Mouse (Mus musculus) A20 (cell line): ENCODE measurements around the gene Irf2bp2.

Experiments
- DNase-seq: peaks from one replicate; pipeline ENCODE4 v3.0.0-alpha.2; 2011; ENCODE audit warnings: low read depth, low spot score

Gene Irf2bp2

GRCm38 (mm10) chr8:126593889-126594480, at the start of gene Irf2bp2:
Gene Irf2bp2, minus strand, starts transcription at chr8:126593986.
- peak; percentile 98 for DNase-seq

- DNase-seq: peak; percentile 10
Measured at GRCm38 (mm10) chr8:126642665-126643064, 48.9 kb upstream of the Irf2bp2 start.

DNA sequence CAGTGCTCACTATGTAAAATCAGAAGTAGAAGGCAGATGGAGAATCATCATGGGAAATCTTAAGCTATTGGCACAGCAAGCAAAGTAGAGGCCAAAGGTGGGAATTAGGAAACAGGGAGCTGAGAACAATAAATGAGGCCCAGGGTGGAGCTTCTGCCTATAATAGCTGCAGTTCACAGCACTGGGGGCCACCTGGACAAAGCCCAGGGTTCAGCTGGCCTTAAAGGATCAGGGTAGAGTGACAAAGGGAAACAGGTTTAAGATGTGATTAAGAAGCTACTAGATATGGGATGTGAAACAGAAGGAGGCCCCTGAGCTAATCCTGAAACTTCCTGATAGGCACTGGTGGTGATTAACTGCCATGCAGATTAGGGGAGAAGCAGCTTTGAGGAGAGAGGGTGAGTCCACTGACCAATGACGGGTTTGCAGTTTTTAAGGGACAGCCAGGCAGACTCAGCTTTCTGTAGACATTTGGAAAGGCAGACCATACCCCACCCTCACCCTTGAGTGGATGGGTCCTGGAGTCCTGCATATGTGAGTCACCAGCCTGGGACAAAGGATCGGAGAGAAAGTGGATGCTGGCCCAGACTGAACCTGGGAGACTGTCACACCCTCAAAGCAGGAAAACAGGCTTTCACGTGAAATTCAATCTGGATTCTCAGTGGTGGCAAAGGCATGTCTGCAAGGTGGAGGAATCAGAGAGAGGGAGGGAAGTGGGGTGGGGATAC, 47.9 kb upstream of the Irf2bp2 start:
- DNase-seq: no peak

DNA sequence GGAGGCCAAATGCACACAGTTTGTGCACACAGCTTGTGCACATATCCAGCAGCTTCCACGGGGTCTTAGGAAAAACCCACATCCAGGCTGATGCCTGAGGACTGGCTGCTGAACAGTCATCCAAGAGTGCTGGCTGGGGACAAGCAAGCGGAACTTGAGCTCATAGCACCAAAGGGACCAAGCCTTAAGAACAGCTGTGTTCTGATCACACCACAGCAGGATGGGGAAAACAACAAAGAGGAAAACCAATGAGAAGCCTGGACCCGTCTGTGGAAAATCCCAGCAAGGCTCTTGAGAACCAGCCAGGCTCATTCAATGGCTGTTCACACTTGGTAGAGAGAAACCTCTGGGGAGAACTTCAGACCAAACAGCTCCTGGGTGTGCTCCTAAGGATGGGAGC, 45.4 kb upstream of the Irf2bp2 start:
- DNase-seq: no peak

- DNase-seq: no peak
Measured at GRCm38 (mm10) chr8:126638027-126638426, 44.2 kb upstream of the Irf2bp2 start.

DNA sequence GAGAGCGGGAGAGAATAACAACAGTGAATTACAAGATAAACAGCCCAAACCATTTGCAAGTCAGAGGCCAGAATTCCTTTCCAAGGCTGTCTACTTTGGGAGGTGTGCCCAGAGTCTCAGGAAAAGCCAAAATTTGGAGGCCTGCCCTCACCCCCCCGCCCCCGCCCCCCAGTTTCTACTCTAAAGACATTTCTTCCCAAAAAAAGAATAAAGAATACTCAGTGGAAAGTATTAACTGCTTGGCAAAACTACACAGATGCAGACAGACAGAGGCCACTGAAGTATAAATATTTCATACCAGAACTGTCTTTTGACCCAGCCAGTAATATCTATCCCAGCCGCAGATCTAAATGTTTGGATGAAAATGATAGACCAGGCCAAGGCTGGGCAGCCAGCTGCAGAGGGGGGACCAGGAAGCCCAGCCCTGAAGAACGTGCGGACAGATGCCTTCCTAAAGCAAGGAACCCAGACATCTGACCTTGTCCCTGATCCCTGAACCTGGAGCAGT, 40.8 kb upstream of the Irf2bp2 start:
- DNase-seq: no peak

- DNase-seq: peak; percentile 9
Measured at GRCm38 (mm10) chr8:126628616-126629015, 34.8 kb upstream of the Irf2bp2 start.

- no peak for DNase-seq
Measured at GRCm38 (mm10) chr8:126626415-126626814, 32.6 kb upstream of the Irf2bp2 start.

- no peak for DNase-seq
Measured at GRCm38 (mm10) chr8:126622111-126622795, 28.5 kb upstream of the Irf2bp2 start.

DNA sequence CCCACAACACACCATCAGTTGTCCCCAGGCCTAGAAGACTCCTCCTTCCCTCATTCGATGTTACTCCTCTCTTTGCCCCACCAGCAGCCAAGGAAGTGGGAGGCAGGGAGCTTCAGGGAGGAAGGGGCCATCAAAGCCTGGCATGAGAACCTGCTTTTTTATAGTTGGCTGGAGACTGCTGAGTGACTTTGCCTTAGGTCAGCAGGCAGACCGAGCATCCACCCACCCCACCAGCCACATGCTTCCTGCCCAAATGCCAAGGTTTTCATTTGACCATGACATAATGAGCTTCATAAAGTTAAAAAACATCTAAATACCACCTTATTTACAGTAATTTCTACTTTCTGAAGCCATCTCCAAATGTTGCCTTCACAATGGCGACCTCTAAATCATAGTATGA, 26.9 kb upstream of the Irf2bp2 start:
- no peak for DNase-seq

GRCm38 (mm10) chr8:126619487-126619886, 25.7 kb upstream of the Irf2bp2 start:
- no peak for DNase-seq

GRCm38 (mm10) chr8:126617665-126618064, 23.9 kb upstream of the Irf2bp2 start:
- DNase-seq: no peak

DNA sequence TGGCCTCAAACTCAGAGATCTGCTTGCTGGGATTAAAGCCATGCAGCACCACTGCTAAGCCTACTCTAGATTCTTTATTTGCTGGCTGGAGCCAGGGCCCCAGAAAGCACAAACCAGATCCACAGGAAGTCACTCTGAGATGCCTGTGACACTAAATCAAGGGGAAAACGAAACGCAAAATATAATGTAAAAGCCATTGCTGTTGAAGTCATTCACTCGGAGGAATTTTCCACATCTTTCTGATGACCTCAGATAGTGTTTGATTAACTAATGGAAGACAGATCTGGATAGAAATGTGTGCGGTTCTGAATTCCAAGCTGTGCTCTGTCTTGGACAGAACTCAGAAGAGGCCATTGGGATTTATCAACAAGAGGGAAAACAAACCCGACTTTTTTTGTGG, 22.9 kb upstream of the Irf2bp2 start:
- DNase-seq: no peak

- DNase-seq: no peak
Measured at GRCm38 (mm10) chr8:126615765-126616164, 22.0 kb upstream of the Irf2bp2 start.

DNA sequence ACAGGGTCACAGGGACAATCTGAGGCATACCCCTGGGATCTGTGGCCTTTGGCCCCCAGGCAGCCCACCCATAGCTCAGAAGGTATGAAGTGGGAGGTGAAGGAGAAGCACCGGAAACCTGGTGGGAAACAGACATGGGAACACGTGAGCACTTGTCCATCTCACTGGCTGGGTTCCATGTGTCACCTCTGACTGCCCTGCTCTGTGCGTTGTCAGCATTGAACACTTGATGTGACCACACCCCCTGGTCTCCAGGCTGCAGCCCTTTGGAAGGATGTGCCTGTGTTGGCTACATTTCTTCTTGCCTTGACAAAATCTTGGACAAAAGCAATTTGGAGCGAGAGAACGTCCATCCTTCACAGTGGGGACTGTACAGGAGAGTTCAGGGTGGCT, 20.9 kb upstream of the Irf2bp2 start:
- no peak for DNase-seq

GRCm38 (mm10) chr8:126614062-126614739, 20.4 kb upstream of the Irf2bp2 start:
- DNase-seq: no peak

DNA sequence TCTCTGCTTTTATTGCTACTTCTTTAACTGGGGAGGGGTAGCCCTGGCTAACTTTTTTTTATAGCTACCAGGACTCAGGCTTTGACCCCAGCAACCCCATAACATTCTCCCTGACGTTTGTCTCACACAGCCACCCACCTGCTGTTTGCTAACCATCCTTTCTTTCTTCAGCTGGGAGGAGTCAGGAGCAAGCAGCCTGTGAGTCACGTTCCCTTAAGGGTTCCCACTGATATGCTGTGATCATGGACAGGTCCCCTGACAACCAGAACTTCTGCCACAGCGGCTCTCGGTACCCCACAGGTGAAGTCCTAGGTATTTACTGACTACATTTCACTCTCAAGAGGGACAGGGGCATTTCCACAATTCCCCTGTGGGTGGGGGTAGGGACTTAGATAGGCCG, 19.4 kb upstream of the Irf2bp2 start:
- DNase-seq: no peak

DNA sequence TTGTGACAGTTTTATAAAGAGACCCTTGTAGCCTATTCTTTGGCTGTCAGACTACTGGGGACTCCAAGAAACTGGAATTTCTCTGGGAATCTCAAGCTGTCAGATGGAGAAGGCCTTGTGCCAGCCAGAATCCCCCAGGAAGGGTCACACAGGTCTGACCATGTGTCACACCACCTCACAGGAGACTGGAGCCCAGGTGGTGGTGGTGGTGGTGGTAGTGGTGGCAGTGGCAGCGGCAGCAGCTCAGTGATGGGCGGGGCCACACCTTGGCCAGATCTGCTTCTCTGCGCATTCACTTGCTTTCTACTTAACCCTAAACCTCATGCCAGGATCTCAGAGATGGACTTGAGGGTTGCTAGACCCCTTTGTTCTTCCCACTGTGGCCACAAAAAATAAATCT, 19.0 kb upstream of the Irf2bp2 start:
- no peak for DNase-seq

DNA sequence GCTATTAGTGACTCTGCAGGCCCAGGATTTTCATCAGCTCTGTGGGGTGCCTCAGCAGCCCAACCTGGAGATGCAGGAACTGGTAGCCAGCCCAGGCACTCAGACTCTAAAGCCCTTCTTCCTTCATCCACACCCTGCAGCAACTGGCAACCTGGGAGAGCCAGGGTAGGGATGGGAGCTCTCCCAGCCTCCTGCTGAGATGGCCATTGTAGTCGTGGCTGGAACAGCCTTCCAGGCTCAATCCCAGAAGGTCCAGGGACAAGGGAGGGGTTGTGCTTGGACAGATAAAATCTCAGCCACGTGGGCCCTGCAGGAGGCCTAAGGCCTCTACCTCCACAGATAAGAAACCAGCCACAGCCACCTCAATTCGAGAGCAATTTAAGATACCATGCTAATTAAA, 16.9 kb upstream of the Irf2bp2 start:
- no peak for DNase-seq

GRCm38 (mm10) chr8:126609556-126610263, 15.9 kb upstream of the Irf2bp2 start:
- DNase-seq: no peak

DNA sequence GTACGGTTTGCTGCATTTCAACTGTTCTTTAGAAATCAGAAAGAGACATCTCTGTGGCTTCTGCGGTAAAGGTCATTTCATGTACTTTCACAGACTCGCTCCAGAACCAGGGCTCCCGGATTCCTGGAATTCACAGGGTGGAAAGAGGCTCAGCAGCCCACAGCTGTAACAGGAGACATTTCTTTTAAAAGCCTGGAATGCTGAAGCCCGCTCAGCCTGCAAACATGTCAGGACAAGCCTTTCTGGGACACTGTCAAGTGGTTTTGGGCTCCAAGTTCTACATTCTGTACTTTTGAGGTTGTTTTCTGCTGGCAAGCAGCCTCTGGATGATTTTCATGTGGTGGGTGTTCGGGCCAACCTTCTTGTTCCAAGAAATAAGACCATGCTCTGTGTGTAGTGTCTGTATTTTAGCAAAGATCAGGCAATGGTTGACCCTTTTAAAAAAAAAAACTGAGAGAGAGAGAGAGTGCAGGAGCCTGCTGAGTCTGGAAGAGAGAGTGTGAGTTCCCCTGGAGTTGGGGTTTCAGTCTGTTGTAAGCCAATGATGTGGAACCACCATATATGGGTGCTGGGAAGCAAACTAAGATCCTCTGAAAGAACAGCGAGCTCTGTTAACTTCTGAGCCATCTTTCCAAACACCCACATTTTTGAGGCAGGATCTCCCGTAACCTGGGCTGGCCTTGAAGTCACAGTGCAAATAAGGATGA, 9.6 kb upstream of the Irf2bp2 start:
- DNase-seq: no peak
